Mouse (Mus musculus) thymus, adult 2 months (tissue): Measurements from ENCODE around the gene C3ar1.

Source experiments
- CTCF ChIP-seq: fragments of 200-500 bp; IDR thresholded peaks from 2 replicates; pipeline ENCODE4 v1.5.1; 2012; ENCODE audit warnings: mild to moderate bottlenecking, control low read depth, low read length, moderate library complexity, borderline replicate concordance; ENCODE audit not compliant: control insufficient read depth, poor library complexity, insufficient read depth; ENCODE audit errors: extremely low read depth
- POLR2A ChIP-seq: fragments of 200-500 bp; IDR thresholded peaks from 2 replicates; pipeline ENCODE4 v1.6.1; 2012; ENCODE audit warnings: mild to moderate bottlenecking, low read length, control low read depth, moderate library complexity; ENCODE audit not compliant: control insufficient read depth, poor library complexity, insufficient read depth; ENCODE audit errors: extremely low read depth

GRCm38 (mm10) chr6:122821822-122822221 lies 34.1 kb downstream of the C3ar1 start:
- TF ChIP-seq CTCF (no peak), POLR2A (no peak)
